Mouse (Mus musculus): ENCODE results near the gene Vasn. TPM values are rescaled to one million over a fixed set of nuclear protein-coding genes. Genes with fewer than 3 reads are reported as not detected.

Gene Vasn
- total RNA-seq, 2 experiments from 2014 or later, result 6.4 to 9.0 TPM

- peak in 1 of 2 experiments; percentile 43 for DNase-seq (ENCODE audit: low spot score in 2 of 2)
These were observed 33.2 kb upstream of the Vasn start for GRCm38 (mm10) chr16:4606431-4607084.

- DNase-seq (ENCODE audit: low spot score in 2 of 2), result peak; percentile 77 to 78
These were observed 31.8 kb upstream of the Vasn start for GRCm38 (mm10) chr16:4607818-4608531.

- no peak for DNase-seq (ENCODE audit: low spot score in 2 of 2)
These were observed 31.1 kb upstream of the Vasn start for GRCm38 (mm10) chr16:4608532-4609059.

- DNase-seq (ENCODE audit: low spot score in 2 of 2), result no peak
These were observed 28.5 kb upstream of the Vasn start for GRCm38 (mm10) chr16:4611193-4611592.

GRCm38 (mm10) chr16:4611676-4612075, 28.1 kb upstream of the Vasn start:
- no peak for DNase-seq (ENCODE audit: low spot score in 2 of 2)

GRCm38 (mm10) chr16:4613736-4614135, 26.0 kb upstream of the Vasn start:
- DNase-seq (ENCODE audit: low spot score in 2 of 2), result no peak

GRCm38 (mm10) chr16:4614639-4615038, 25.1 kb upstream of the Vasn start:
- DNase-seq (ENCODE audit: low spot score in 2 of 2), result no peak

GRCm38 (mm10) chr16:4615297-4615696, 24.4 kb upstream of the Vasn start:
- no peak for DNase-seq (ENCODE audit: low spot score in 2 of 2)

- no peak for DNase-seq (ENCODE audit: low spot score in 2 of 2)
These were observed 22.9 kb upstream of the Vasn start for GRCm38 (mm10) chr16:4616829-4617228.

- DNase-seq (ENCODE audit: low spot score in 2 of 2), result no peak
These were observed 15.7 kb upstream of the Vasn start for GRCm38 (mm10) chr16:4624074-4624473.

- DNase-seq (ENCODE audit: low spot score in 2 of 2), result peak; percentile 91 to 92
These were observed 15.1 kb upstream of the Vasn start, which contains the start of gene Pam16 for GRCm38 (mm10) chr16:4624481-4625110. TSS of gene Pam16 (minus strand) at chr16:4624988.

GRCm38 (mm10) chr16:4627105-4627504, 12.6 kb upstream of the Vasn start:
- DNase-seq (ENCODE audit: low spot score in 2 of 2), result no peak

GRCm38 (mm10) chr16:4628898-4629419, 10.8 kb upstream of the Vasn start:
- DNase-seq (ENCODE audit: low spot score in 2 of 2), result no peak

GRCm38 (mm10) chr16:4629950-4630349, 9.8 kb upstream of the Vasn start:
- DNase-seq (ENCODE audit: low spot score in 2 of 2), result peak; percentile 63 to 65

- DNase-seq (ENCODE audit: low spot score in 2 of 2), result no peak
These were observed 7.7 kb upstream of the Vasn start for GRCm38 (mm10) chr16:4632050-4632449.

GRCm38 (mm10) chr16:4633661-4634060, 6.1 kb upstream of the Vasn start:
- DNase-seq (ENCODE audit: low spot score in 2 of 2), result no peak

- no peak for DNase-seq (ENCODE audit: low spot score in 2 of 2)
These were observed 5.1 kb upstream of the Vasn start for GRCm38 (mm10) chr16:4634681-4635080.

GRCm38 (mm10) chr16:4635760-4636159, 4.0 kb upstream of the Vasn start:
- DNase-seq (ENCODE audit: low spot score in 2 of 2), result no peak

GRCm38 (mm10) chr16:4638891-4639390, 800 bp upstream of the Vasn start:
- no peak for DNase-seq (ENCODE audit: low spot score in 2 of 2)

- no peak for DNase-seq (ENCODE audit: low spot score in 2 of 2)
These were observed 695 bp downstream of the Vasn start for GRCm38 (mm10) chr16:4640267-4641005.
